Mouse (Mus musculus): ENCODE results near the gene Ryk. TPM values are rescaled to one million over a fixed set of nuclear protein-coding genes. Genes with fewer than 3 reads are reported as not detected.

The Ryk gene
- total RNA-seq, 2 experiments from 2014 or later: 31.6 to 38.0 TPM

GRCm38 (mm10) chr9:102924627-102925316, 90.1 kb downstream of the Ryk start:
- intact Hi-C loops (cut with DNase I): no loop called here
- no peak for DNase-seq (ENCODE audit: low spot score in 2 of 2)

GRCm38 (mm10) chr9:102926137-102926536, 91.4 kb downstream of the Ryk start:
- intact Hi-C loops (cut with DNase I): no loop called here
- no peak for DNase-seq (ENCODE audit: low spot score in 2 of 2)

- no peak for DNase-seq (ENCODE audit: low spot score in 2 of 2)
- intact Hi-C loops (cut with DNase I): no loop called here
Measured at GRCm38 (mm10) chr9:102929776-102930175, 95.1 kb downstream of the Ryk start.

GRCm38 (mm10) chr9:102933925-102934721, 99.4 kb downstream of the Ryk start:
- DNase-seq (ENCODE audit: low spot score in 2 of 2): no peak
- intact Hi-C loops (cut with DNase I): no loop called here

- DNase-seq (ENCODE audit: low spot score in 2 of 2): no peak
- intact Hi-C loops (cut with DNase I): no loop called here
Measured at GRCm38 (mm10) chr9:102942221-102942620, 107.5 kb downstream of the Ryk start.

GRCm38 (mm10) chr9:102944891-102945290, 110.2 kb downstream of the Ryk start:
- intact Hi-C loops (cut with DNase I): no loop called here
- DNase-seq (ENCODE audit: low spot score in 2 of 2): no peak

GRCm38 (mm10) chr9:102946469-102947015, 111.8 kb downstream of the Ryk start:
- intact Hi-C loops (cut with DNase I): no loop called here
- no peak for DNase-seq (ENCODE audit: low spot score in 2 of 2)

GRCm38 (mm10) chr9:102948706-102949105, 114.0 kb downstream of the Ryk start:
- intact Hi-C loops (cut with DNase I): no loop called here
- DNase-seq (ENCODE audit: low spot score in 2 of 2): no peak

- intact Hi-C loops (cut with DNase I): no loop called here
Measured at GRCm38 (mm10) chr9:102951091-102951994, 116.6 kb downstream of the Ryk start.

GRCm38 (mm10) chr9:102955866-102956265, 121.1 kb downstream of the Ryk start:
- intact Hi-C loops (cut with DNase I): no loop called here
- no peak for DNase-seq (ENCODE audit: low spot score in 2 of 2)

More at GRCm38 (mm10) chr9:102951091-102951994, 116.6 kb downstream of the Ryk start:
- DNase-seq (ENCODE audit: low spot score in 2 of 2): no peak

Other genes with a start within 250 kb of the Ryk start
- 100 to 1,000 TPM in 1 of 2 experiments, 10 to 100 TPM in 1; 91.6 to 109 TPM for gene Anapc13, start 208.6 kb upstream of the Ryk start, total RNA-seq (2021)
- 10 to 100 TPM; 30.3 to 32.8 TPM for gene Cep63, start 208.4 kb upstream of the Ryk start, total RNA-seq (2021)
- 10 to 100 TPM; 18.5 to 24.3 TPM for gene Amotl2, start 118.2 kb upstream of the Ryk start, total RNA-seq (2021)
- under 1 TPM; 0.63 to 0.76 TPM for gene Slco2a1, start 153.8 kb downstream of the Ryk start, total RNA-seq (2021)